Mouse (Mus musculus) ovary, postnatal 10 days (tissue): ENCODE data around the gene CT030661.1.
"Not testable (repeated sequence)": the region's sequence is repeated elsewhere in the genome, so short reads cannot be mapped to it uniquely, and the experiment has no call there.

Source experiments
- DNase-seq: peaks from one replicate; pipeline ENCODE4 v3.0.0; 2022; ENCODE audit warnings: low spot score

The CT030661.1 gene

GRCm38 (mm10) chr17:22314730-22315226, at the start of gene CT030661.1:
CT030661.1 (minus strand) TSS chr17:22314837.
- DNase-seq = peak; percentile 42

GRCm38 (mm10) chr17:22363895-22364294, 49.3 kb upstream of the CT030661.1 start:
- DNase-seq = no peak

- peak; percentile 29 for DNase-seq
Observed at GRCm38 (mm10) chr17:22361101-22361781, 46.6 kb upstream of the CT030661.1 start, which contains the start of the genes Zfp944 and Zfp758. Zfp944 (minus strand) TSS chr17:22361400. Zfp758 (plus strand) TSS chr17:22361453.

GRCm38 (mm10) chr17:22360572-22360971, 45.9 kb upstream of the CT030661.1 start:
- DNase-seq = no peak

- no peak for DNase-seq
Observed at GRCm38 (mm10) chr17:22352794-22353193, 38.2 kb upstream of the CT030661.1 start.

- DNase-seq = not testable (repeated sequence)
Observed at GRCm38 (mm10) chr17:22315247-22315646, 610 bp upstream of the CT030661.1 start.

GRCm38 (mm10) chr17:22314219-22314618, 418 bp downstream of the CT030661.1 start:
- peak; percentile 0 for DNase-seq
